Mouse (Mus musculus): ENCODE measurements at regions not wholly inside any gene's neighbourhood (a gene's known extent, or its start where the extent isn't known, plus 50 kb on each side); places are given as distances from the start of the nearest gene placed in this dataset. TPM values are rescaled to one million over a fixed set of nuclear protein-coding genes. Genes with fewer than 3 reads are reported as not detected.

DNA sequence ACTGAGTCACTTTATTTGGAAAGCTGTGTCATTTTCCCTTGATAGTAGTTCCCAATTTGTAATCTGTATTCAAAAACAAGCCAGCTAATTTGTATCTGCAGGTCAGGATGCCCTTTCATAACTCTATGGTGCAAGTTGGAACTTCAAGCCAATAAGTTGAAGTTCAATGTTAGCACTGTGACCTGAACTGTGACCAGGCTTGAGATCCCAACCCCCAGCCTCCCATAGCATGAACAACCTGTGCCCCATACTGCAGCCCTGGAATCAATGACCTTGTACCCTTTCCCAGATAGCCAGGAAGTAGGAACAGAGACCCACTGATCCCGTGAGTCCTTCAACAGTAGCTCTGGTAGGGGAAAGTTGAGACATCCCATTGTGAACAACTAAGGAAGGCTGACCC lies 52.5 kb upstream of the Gm9747 start:
- Histone ChIP-seq H3K4me2 (replicated peaks; ENCODE audit: low read depth, low read length) (no peak overlapping the region), H3K9me3 (ENCODE audit: control insufficient read depth, low read depth, low read length) (no peaks in the 10 kb centered on the region), H3K27ac (ENCODE audit: low read length) (no peak overlapping the region), H3K9ac (replicated peaks; ENCODE audit: low read depth, low read length) (no peak overlapping the region), H3K27me3 (ENCODE audit: control insufficient read depth, insufficient read depth, low read length) (no peaks in the 10 kb centered on the region), H3K4me1 (ENCODE audit: control insufficient read depth, insufficient read depth, low read length) (no peaks in the 10 kb centered on the region), H3K36me3 (ENCODE audit: control insufficient read depth, insufficient read depth, low read length) (no peaks in the 10 kb centered on the region), H3K4me3 (ENCODE audit: low read depth, low read length) (no peak overlapping the region)
- 46% methylated on average over 1 of the region's 1 CpGs for WGBS
- no peak for ATAC-seq (ENCODE audit: insufficient number of reproducible peaks, insufficient read depth, low FRiP score, low read depth)

Small RNAs in the stretch of these regions (microRNA-seq; reads per million reads assigned to microRNA genes)
- not detected for gene Mir6344
